Mouse (Mus musculus) regulatory T cell (primary cell): ENCODE data around the gene Wbp2nl.

ENCODE experiments used
- in situ Hi-C: fragments of 300-600 bp; cut with MboI, MseI; formaldehyde crosslinking; loops from one replicate; pipeline ENCODE4 v1.15.1; 2025; ENCODE audit warnings: high pct_unique_total_duplicates

Wbp2nl gene

DNA sequence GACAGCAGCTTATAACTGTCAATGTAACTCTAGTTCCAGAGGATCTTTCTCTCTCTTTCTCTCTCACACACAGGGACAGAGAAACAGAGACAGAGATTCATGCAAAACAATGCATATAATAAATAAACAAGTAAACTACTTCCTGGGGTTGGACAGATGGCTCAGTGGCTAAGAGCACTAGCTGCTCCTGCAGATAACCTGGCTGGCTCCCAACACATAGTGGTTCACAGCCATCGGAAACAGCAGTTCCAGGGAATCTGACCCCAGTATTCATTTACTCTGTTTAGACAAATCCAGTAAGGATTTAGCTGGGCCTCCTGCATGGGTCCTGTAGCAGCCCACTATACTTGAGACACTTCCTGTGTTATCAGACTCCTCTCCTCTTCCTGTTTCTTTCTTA is 20.9 kb downstream of the Wbp2nl start:
- in situ Hi-C loops, result no loop called here

GRCm38 (mm10) chr15:82322195-82322594 is 23.4 kb downstream of the Wbp2nl start:
- in situ Hi-C loops, result no loop called here

GRCm38 (mm10) chr15:82325382-82325781 is 26.6 kb downstream of the Wbp2nl start:
- in situ Hi-C loops, result no loop called here

- in situ Hi-C loops, result no loop called here
Measured at GRCm38 (mm10) chr15:82335194-82335593, 36.4 kb downstream of the Wbp2nl start.

DNA sequence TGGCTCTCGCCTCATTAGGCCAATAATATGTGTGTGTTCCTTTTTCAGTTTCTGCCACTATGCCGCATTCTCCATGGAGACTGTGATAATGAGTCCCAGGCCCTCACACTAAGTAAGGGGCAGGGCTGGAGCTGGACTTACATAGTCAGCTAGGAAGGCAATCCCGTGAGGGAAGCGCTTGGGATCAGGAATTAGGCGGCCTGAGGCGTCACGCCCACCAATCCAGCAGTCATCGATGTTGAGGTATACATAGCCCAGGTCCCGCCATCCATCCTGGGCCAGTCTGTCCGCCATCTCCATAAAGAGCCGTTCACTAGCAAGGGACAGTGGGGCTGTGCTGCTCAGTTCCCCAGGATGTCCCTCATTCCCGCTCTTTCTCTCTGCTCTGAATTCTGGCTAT is 37.9 kb downstream of the Wbp2nl start:
- in situ Hi-C loops, result no loop called here

DNA sequence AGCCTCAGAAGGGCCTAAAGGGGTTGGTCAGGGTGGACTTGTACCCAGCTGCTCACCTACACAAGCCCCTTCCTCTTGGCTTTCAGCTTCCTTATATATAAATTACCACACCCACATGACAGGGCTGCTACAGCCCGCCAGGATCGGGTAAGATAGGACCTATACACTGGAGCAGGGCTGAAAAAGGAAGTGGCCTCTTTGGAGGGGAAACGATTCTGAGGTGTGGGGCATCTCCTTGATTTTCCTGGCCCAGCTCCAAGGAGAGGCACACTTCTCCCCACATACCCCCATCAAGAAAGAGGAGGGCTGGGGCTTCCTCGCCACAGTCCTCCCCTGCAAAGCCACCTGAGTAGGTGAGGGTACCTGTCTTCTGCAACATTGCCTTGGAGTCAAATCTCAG is 39.1 kb downstream of the Wbp2nl start:
- in situ Hi-C loops, result no loop called here

DNA sequence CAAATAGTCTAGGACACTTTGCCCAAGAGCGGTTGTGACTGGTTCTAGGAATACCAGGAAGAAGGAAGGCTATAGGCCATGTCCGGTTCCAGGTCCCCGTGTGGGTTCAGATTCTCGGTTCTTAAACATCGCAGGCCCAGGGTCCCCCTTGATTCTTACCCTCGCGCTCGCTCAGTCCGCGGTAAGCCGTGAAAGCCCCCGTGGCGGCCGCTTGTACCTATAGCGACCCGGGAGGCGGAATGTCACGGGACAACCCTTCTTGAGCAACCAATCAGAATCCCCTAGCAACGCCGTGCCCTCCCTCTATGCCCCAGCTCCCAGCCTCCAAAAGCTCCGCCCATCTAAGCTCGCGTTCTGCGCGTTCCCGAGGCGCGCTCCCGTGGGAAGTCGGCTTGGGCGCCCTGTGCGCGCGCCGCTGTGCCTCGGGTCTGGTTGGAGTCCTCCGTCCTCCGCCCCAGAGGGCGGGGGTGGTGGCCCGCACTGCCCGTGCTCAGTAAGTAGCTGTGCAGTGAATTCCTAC is 39.9 kb downstream of the Wbp2nl start, which contains the start of the genes Naga, Pheta2 and Smdt1:
Naga (minus strand) TSS at position 333 of the 520 bp plus-strand sequence.
Pheta2 (plus strand) TSS at position 350 of the 520 bp plus-strand sequence.
Smdt1 (plus strand) TSS at position 367 of the 520 bp plus-strand sequence.
- in situ Hi-C loops, result no loop called here

- in situ Hi-C loops, result no loop called here
Measured at GRCm38 (mm10) chr15:82339150-82339549, 40.4 kb downstream of the Wbp2nl start.

DNA sequence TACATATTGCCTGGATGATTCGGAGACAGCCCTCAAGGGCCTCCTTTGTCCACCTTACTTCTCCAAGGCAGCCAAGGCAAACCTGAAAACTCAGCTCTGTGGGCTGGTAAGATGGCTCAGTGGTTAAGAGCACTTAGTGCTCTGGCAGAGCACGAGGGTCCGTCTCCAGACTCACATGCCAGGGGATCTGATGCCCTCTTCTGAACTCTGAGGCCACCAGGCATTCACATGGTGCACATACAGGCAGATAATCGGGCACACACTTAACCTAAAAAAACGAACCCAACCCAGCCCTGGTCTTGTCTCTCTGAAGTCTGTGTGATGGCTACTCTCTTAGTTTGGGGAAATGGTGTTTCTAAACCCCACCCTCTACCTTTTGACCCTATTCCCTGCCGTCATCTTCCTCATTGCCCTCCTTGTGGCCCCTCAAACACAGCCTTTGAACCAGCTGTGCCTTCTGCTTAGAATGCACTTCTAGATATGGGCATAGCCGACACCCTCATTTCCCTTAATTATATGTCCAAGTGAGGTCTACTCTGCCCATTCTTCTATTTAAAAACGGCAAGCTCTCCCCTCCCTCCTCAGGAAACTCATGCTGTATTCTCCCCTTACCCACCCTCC is 41.0 kb downstream of the Wbp2nl start:
- in situ Hi-C loops, result no loop called here

DNA sequence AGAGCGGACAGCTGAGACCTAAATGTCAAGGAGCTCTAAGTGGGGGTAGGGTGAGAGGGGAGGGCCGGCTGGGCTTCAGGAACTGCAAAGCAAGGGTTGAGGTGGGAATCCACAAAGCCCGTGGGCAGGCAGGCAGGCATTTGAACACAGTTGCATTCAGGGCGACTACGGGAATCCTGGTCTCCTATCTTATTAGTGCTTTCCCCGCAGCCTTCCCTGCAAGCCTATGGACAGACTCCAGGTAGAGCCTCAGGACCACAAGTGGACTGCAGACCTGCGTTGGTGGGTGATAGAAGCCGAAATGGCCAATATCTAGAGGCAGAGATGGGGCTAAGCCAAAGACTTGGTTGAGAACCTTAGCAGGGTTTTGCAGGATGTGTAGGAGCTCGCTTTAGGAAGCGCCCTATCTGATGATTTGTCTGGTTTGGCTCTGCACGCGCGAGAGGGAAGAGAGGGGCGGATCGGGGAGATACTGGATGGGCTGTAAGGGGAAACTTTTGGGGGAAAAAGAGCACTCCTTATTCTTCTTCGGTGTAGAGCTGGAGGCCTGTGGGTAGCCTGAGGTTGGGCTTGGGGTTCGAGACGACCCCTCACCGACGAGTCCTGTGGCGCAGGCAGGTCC is 41.8 kb downstream of the Wbp2nl start:
- in situ Hi-C loops, result no loop called here

DNA sequence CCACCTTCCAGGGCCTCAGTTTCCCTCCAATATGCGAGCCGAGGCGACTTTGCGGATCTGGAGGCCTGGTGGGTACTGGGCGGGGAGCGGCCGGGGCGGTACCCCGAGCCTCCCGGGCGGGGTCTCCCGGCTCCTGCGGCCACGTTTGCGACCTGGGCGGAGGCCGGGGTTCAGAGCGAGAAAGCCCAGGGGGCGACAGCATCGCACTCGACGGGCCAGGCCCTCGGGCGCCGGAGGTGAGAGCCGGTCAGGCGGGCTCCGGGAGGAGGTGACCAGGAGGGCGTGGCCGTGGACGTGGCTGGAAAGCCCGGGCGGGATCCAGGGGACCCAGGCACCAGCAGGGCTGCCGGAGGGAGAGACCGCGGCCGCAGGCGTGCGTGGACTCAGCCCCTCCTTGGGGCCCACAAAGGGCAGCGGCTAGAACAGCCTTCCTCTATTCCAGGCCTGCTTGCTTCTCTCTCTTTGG is 42.3 kb downstream of the Wbp2nl start:
- in situ Hi-C loops, result no loop called here

- in situ Hi-C loops, result no loop called here
Measured at GRCm38 (mm10) chr15:82341675-82342542, 43.2 kb downstream of the Wbp2nl start.

- in situ Hi-C loops, result no loop called here
Measured at GRCm38 (mm10) chr15:82342543-82342935, 43.8 kb downstream of the Wbp2nl start.

DNA sequence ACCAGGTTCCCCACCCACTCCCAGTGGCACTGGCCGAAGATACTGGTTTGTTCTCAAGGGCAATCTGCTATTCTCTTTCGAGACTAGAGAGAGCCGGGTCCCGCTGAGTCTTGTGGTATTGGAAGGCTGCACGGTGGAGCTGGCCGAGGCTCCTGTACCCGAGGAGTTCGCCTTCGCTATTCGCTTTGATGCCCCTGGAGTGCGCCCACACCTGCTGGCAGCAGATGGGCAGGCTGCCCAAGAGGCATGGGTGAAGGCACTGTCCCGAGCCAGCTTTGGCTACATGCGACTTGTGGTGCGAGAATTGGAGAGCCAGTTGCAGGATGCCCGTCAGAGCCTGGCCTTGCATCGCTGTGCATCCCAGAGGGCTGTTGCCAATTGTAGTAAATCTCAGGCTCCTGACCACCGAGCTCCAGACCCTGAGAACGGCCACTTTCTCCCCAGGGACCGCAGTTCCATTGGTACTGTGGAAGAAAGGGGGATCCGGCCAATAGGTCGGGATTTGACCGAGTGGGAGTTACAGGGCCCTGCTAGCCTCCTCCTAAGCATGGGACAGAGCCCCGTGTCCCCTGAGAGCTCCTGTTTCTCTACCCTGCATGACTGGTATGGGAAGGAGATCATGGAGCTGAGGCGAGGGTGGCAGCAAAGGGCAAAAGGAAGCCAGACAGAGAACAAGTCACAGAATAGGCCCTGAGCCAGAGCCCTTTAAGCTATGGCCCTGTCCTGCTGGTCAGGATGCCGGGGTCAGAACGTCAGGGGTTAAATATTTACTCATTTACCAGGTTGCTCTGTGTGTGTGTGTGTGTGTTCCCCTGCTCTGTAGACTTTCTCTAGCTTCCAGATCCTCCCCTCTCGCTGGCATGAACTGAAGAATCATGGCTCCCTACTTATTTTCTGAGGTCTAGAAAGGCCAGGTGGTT is 44.9 kb downstream of the Wbp2nl start:
- in situ Hi-C loops, result no loop called here

DNA sequence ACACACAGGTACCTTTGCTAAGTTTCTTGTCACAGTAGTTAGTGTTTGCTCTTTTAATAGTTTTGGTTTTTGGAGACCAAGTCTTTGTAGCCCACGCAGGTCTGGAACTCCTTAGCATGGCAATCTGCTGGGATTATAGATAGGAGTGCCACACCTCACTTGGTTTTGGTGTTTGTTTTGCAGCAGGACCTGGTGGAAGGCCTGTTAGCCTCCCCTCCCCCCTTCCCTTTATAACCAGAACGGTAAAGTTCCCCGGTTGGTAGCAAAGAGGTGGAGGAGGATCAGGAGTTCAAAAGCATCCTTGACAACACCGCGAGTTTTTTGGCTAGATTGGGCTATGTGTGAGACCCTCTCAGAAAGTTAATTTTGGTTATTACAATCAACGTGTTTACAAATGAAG is 46.2 kb downstream of the Wbp2nl start:
- in situ Hi-C loops, result no loop called here

DNA sequence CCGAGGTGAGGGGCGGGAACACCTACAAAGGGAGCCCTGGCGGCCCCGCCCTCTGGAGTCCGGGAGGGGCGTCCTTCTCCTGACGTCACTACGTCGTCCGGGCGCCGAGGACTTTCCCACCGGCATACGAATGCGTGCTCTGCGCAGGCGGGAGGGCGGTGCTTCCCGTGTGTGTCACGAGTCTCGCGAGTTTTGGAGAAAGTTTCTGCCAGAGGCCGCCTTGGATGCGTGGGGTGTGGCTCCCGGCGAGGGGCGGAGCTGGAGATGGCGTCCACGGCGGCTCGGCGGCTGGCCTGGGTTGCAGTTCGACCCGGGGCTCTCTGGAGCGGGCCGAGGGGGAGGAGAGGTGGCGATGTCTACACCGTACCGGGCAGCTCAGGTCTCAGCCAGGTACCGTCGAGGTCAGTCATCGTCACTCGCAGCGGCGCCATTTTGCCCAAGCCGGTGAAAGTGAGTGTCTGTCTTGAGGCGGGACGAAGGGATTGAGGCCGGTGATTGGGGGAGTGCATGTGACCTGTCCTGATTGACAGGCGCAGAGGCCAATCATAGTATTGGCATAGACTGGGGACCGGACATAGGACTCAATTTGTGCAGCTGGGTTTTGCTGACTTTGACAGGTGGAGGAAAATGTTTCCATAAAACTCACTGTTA is 47.2 kb downstream of the Wbp2nl start:
- in situ Hi-C loops, result no loop called here

GRCm38 (mm10) chr15:82346580-82347302 is 48.0 kb downstream of the Wbp2nl start:
- in situ Hi-C loops, result no loop called here

- in situ Hi-C loops, result no loop called here
Measured at GRCm38 (mm10) chr15:82347303-82347676, 48.5 kb downstream of the Wbp2nl start.

GRCm38 (mm10) chr15:82347852-82348251 is 49.1 kb downstream of the Wbp2nl start:
- in situ Hi-C loops, result no loop called here
